Mouse (Mus musculus) ES-E14 (cell line): ENCODE measurements around the gene Gm17018.

Experiments
- CHD2 ChIP-seq: IDR thresholded peaks from 2 replicates; pipeline ENCODE4 v1.6.1; 2014; ENCODE audit warnings: mild to moderate bottlenecking, low read depth, low read length, inconsistent platforms
- HCFC1 ChIP-seq: IDR thresholded peaks from 2 replicates; pipeline ENCODE4 v1.6.1; 2012; ENCODE audit warnings: low read length, inconsistent platforms, borderline replicate concordance; ENCODE audit not compliant: insufficient read depth
- MAFK ChIP-seq: IDR thresholded peaks from 2 replicates; pipeline ENCODE4 v1.6.1; 2014; ENCODE audit warnings: mild to moderate bottlenecking, low read depth, low read length, inconsistent platforms; ENCODE audit not compliant: insufficient read depth
- ZC3H11A ChIP-seq: IDR thresholded peaks from 2 replicates; pipeline ENCODE4 v1.6.1; 2012; ENCODE audit warnings: low read depth, mild to moderate bottlenecking, inconsistent platforms, low read length, borderline replicate concordance
- ZNF384 ChIP-seq: IDR thresholded peaks from 2 replicates; pipeline ENCODE4 v1.6.1; 2012; ENCODE audit warnings: low read depth, low read length, inconsistent platforms

- no peak for TF ChIP-seq ZC3H11A
- no peak for TF ChIP-seq ZNF384
- TF ChIP-seq CHD2, result no peak
- TF ChIP-seq HCFC1, result no peak
- TF ChIP-seq MAFK, result no peak
These were observed 10.5 kb upstream of the Gm17018 start for GRCm38 (mm10) chr19:45549948-45550347.
